Mouse (Mus musculus): Measurements from ENCODE around the gene Gp2. TPM values are rescaled to one million over a fixed set of nuclear protein-coding genes. Genes with fewer than 3 reads are reported as not detected.

Gene Gp2
- not detected in 2 replicates for polyA plus RNA-seq (2014; fragmentation: Nextera tagmentation; extraction: Ambion mirVana)

GRCm38 (mm10) chr7:119459185-119459584 is at the start of gene Gp2:
Gp2 (minus strand) TSS chr7:119459285.
- no peak within 1 kb of the TSS for H3K4me3 ChIP-seq (ENCODE audit: low read depth, low read length)
- no peak within 1 kb of the TSS for H3K4me2 ChIP-seq (ENCODE audit: low read depth, low read length)
- H3K4me1 ChIP-seq (ENCODE audit: control insufficient read depth, insufficient read depth, low read length), result no peaks in the 10 kb centered on the region
- WGBS, result 93% methylated on average over 6 of the region's 6 CpGs
- no peak for DNase-seq (ENCODE audit: low spot score)
- H3K9ac ChIP-seq (replicated peaks; ENCODE audit: low read length), result no peak within 1 kb of the TSS
- no peaks in the 10 kb centered on the region for H3K27me3 ChIP-seq (ENCODE audit: control insufficient read depth, insufficient read depth, low read length)
- H3K27ac ChIP-seq (replicated peaks; ENCODE audit: low read depth, low read length), result no peak within 1 kb of the TSS
- H3K36me3 ChIP-seq (replicated peaks; ENCODE audit: control insufficient read depth, insufficient read depth, low read depth, low read length), result no peaks in the 10 kb centered on the region
- ATAC-seq (replicated peaks; ENCODE audit: insufficient number of reproducible peaks, low FRiP score, low TSS enrichment, low read depth), result no peak
- no peaks in the 10 kb centered on the region for H3K9me3 ChIP-seq (replicated peaks; ENCODE audit: control insufficient read depth, low read length)

GRCm38 (mm10) chr7:119490041-119490780 is 31.1 kb upstream of the Gp2 start:
- DNase-seq (ENCODE audit: low spot score) (no peak), ATAC-seq (replicated peaks; ENCODE audit: insufficient number of reproducible peaks, low FRiP score, low TSS enrichment, low read depth) (no peak)
- Histone ChIP-seq H3K27me3 (ENCODE audit: control insufficient read depth, insufficient read depth, low read length) (no peaks in the 10 kb centered on the region), H3K9me3 (replicated peaks; ENCODE audit: control insufficient read depth, low read length) (no peaks in the 10 kb centered on the region), H3K36me3 (replicated peaks; ENCODE audit: control insufficient read depth, insufficient read depth, low read depth, low read length) (no peaks in the 10 kb centered on the region), H3K27ac (replicated peaks; ENCODE audit: low read depth, low read length) (no peak overlapping the region), H3K4me3 (ENCODE audit: low read depth, low read length) (no peak overlapping the region), H3K4me1 (ENCODE audit: control insufficient read depth, insufficient read depth, low read length) (no peaks in the 10 kb centered on the region), H3K9ac (replicated peaks; ENCODE audit: low read length) (no peak overlapping the region), H3K4me2 (ENCODE audit: low read depth, low read length) (no peak overlapping the region)
- 81% methylated on average over 4 of the region's 4 CpGs for WGBS

GRCm38 (mm10) chr7:119486683-119487082 is 27.6 kb upstream of the Gp2 start:
- Histone ChIP-seq H3K9me3 (replicated peaks; ENCODE audit: control insufficient read depth, low read length) (no peaks in the 10 kb centered on the region), H3K4me1 (ENCODE audit: control insufficient read depth, insufficient read depth, low read length) (no peaks in the 10 kb centered on the region), H3K9ac (replicated peaks; ENCODE audit: low read length) (no peak overlapping the region), H3K36me3 (replicated peaks; ENCODE audit: control insufficient read depth, insufficient read depth, low read depth, low read length) (no peaks in the 10 kb centered on the region), H3K4me2 (ENCODE audit: low read depth, low read length) (no peak overlapping the region), H3K4me3 (ENCODE audit: low read depth, low read length) (no peak overlapping the region), H3K27me3 (ENCODE audit: control insufficient read depth, insufficient read depth, low read length) (no peaks in the 10 kb centered on the region), H3K27ac (replicated peaks; ENCODE audit: low read depth, low read length) (no peak overlapping the region)
- DNase-seq (ENCODE audit: low spot score) (no peak), ATAC-seq (replicated peaks; ENCODE audit: insufficient number of reproducible peaks, low FRiP score, low TSS enrichment, low read depth) (no peak)
- 85% methylated on average over 5 of the region's 5 CpGs for WGBS

GRCm38 (mm10) chr7:119484154-119484553 is 25.1 kb upstream of the Gp2 start:
- no peaks in the 10 kb centered on the region for H3K36me3 ChIP-seq (replicated peaks; ENCODE audit: control insufficient read depth, insufficient read depth, low read depth, low read length)
- H3K27ac ChIP-seq (replicated peaks; ENCODE audit: low read depth, low read length), result no peak overlapping the region
- H3K4me1 ChIP-seq (ENCODE audit: control insufficient read depth, insufficient read depth, low read length), result no peaks in the 10 kb centered on the region
- no peak overlapping the region for H3K4me2 ChIP-seq (ENCODE audit: low read depth, low read length)
- DNase-seq (ENCODE audit: low spot score), result no peak
- no peaks in the 10 kb centered on the region for H3K27me3 ChIP-seq (ENCODE audit: control insufficient read depth, insufficient read depth, low read length)
- no peak overlapping the region for H3K4me3 ChIP-seq (ENCODE audit: low read depth, low read length)
- no peak for ATAC-seq (replicated peaks; ENCODE audit: insufficient number of reproducible peaks, low FRiP score, low TSS enrichment, low read depth)
- WGBS, result 85% methylated on average over 4 of the region's 4 CpGs
- no peak overlapping the region for H3K9ac ChIP-seq (replicated peaks; ENCODE audit: low read length)
- H3K9me3 ChIP-seq (replicated peaks; ENCODE audit: control insufficient read depth, low read length), result no peaks in the 10 kb centered on the region

GRCm38 (mm10) chr7:119479256-119479655 is 20.2 kb upstream of the Gp2 start, which contains the start of gene Umod:
Umod (minus strand) TSS chr7:119479282.
- H3K27me3 ChIP-seq (ENCODE audit: control insufficient read depth, insufficient read depth, low read length), result no peaks in the 10 kb centered on the region
- H3K36me3 ChIP-seq (replicated peaks; ENCODE audit: control insufficient read depth, insufficient read depth, low read depth, low read length), result no peaks in the 10 kb centered on the region
- no peak within 1 kb of the TSS for H3K27ac ChIP-seq (replicated peaks; ENCODE audit: low read depth, low read length)
- no peak for ATAC-seq (replicated peaks; ENCODE audit: insufficient number of reproducible peaks, low FRiP score, low TSS enrichment, low read depth)
- no peak for DNase-seq (ENCODE audit: low spot score)
- no peak within 1 kb of the TSS for H3K4me3 ChIP-seq (ENCODE audit: low read depth, low read length)
- no peak within 1 kb of the TSS for H3K4me2 ChIP-seq (ENCODE audit: low read depth, low read length)
- no peaks in the 10 kb centered on the region for H3K4me1 ChIP-seq (ENCODE audit: control insufficient read depth, insufficient read depth, low read length)
- H3K9me3 ChIP-seq (replicated peaks; ENCODE audit: control insufficient read depth, low read length), result no peaks in the 10 kb centered on the region
- no peak within 1 kb of the TSS for H3K9ac ChIP-seq (replicated peaks; ENCODE audit: low read length)

GRCm38 (mm10) chr7:119476500-119477389 is 17.7 kb upstream of the Gp2 start:
- peak; percentile 48; the same call in 1 of the 2 replicates for ATAC-seq (replicated peaks; ENCODE audit: insufficient number of reproducible peaks, low FRiP score, low TSS enrichment, low read depth)
- 72% methylated on average over 33 of the region's 33 CpGs for WGBS

GRCm38 (mm10) chr7:119454192-119454591 is 4.9 kb downstream of the Gp2 start:
- DNase-seq (ENCODE audit: low spot score) (no peak), ATAC-seq (replicated peaks; ENCODE audit: insufficient number of reproducible peaks, low FRiP score, low TSS enrichment, low read depth) (no peak)
- Histone ChIP-seq H3K9ac (replicated peaks; ENCODE audit: low read length) (no peak overlapping the region), H3K4me1 (ENCODE audit: control insufficient read depth, insufficient read depth, low read length) (no peaks in the 10 kb centered on the region), H3K36me3 (replicated peaks; ENCODE audit: control insufficient read depth, insufficient read depth, low read depth, low read length) (no peaks in the 10 kb centered on the region), H3K4me3 (ENCODE audit: low read depth, low read length) (no peak overlapping the region), H3K4me2 (ENCODE audit: low read depth, low read length) (no peak overlapping the region), H3K27ac (replicated peaks; ENCODE audit: low read depth, low read length) (no peak overlapping the region), H3K9me3 (replicated peaks; ENCODE audit: control insufficient read depth, low read length) (no peaks in the 10 kb centered on the region), H3K27me3 (ENCODE audit: control insufficient read depth, insufficient read depth, low read length) (no peaks in the 10 kb centered on the region)
- WGBS, result 80% methylated on average over 7 of the region's 7 CpGs

More at GRCm38 (mm10) chr7:119476500-119477389, 17.7 kb upstream of the Gp2 start:
- Histone ChIP-seq H3K27me3 (ENCODE audit: control insufficient read depth, insufficient read depth, low read length) (no peaks in the 10 kb centered on the region), H3K4me3 (ENCODE audit: low read depth, low read length) (no peak overlapping the region), H3K9me3 (replicated peaks; ENCODE audit: control insufficient read depth, low read length) (no peaks in the 10 kb centered on the region), H3K9ac (replicated peaks; ENCODE audit: low read length) (no peak overlapping the region), H3K4me1 (ENCODE audit: control insufficient read depth, insufficient read depth, low read length) (no peaks in the 10 kb centered on the region), H3K4me2 (ENCODE audit: low read depth, low read length) (no peak overlapping the region), H3K27ac (replicated peaks; ENCODE audit: low read depth, low read length) (no peak overlapping the region), H3K36me3 (replicated peaks; ENCODE audit: control insufficient read depth, insufficient read depth, low read depth, low read length) (no peaks in the 10 kb centered on the region)
- DNase-seq (ENCODE audit: low spot score), result no peak

GRCm38 (mm10) chr7:119443849-119444248 is 15.2 kb downstream of the Gp2 start:
- Histone ChIP-seq H3K27me3 (ENCODE audit: control insufficient read depth, insufficient read depth, low read length) (no peaks in the 10 kb centered on the region), H3K27ac (replicated peaks; ENCODE audit: low read depth, low read length) (no peak overlapping the region), H3K4me1 (ENCODE audit: control insufficient read depth, insufficient read depth, low read length) (no peaks in the 10 kb centered on the region), H3K4me2 (ENCODE audit: low read depth, low read length) (no peak overlapping the region), H3K9ac (replicated peaks; ENCODE audit: low read length) (no peak overlapping the region), H3K9me3 (replicated peaks; ENCODE audit: control insufficient read depth, low read length) (no peaks in the 10 kb centered on the region), H3K4me3 (ENCODE audit: low read depth, low read length) (no peak overlapping the region), H3K36me3 (replicated peaks; ENCODE audit: control insufficient read depth, insufficient read depth, low read depth, low read length) (no peaks in the 10 kb centered on the region)
- DNase-seq (ENCODE audit: low spot score) (peak; percentile 1), ATAC-seq (replicated peaks; ENCODE audit: insufficient number of reproducible peaks, low FRiP score, low TSS enrichment, low read depth) (no peak)
- WGBS, result 77% methylated on average over 4 of the region's 4 CpGs

Data from embryonic facial prominence, embryonic 11.5 days (tissue).